Mouse (Mus musculus) cerebellum, adult 8-10 months (tissue): ENCODE measurements at regions not wholly inside any gene's neighbourhood (a gene's known extent, or its start where the extent isn't known, plus 50 kb on each side); places are given as distances from the start of the nearest gene placed in this dataset.

Experiments used
- DNase-seq: peaks from one replicate; pipeline ENCODE4 v3.0.0; 2022

- DNase-seq = no peak
Measured at GRCm38 (mm10) chr4:99503221-99503744, 152.8 kb upstream of the Foxd3 start.

- no peak for DNase-seq
Measured at GRCm38 (mm10) chr4:99511993-99512392, 144.1 kb upstream of the Foxd3 start.

GRCm38 (mm10) chr4:99516883-99517282 lies 139.2 kb upstream of the Foxd3 start:
- no peak for DNase-seq

- no peak for DNase-seq
Measured at GRCm38 (mm10) chr4:99527441-99527840, 128.7 kb upstream of the Foxd3 start.

GRCm38 (mm10) chr4:99544014-99544413 lies 112.1 kb upstream of the Foxd3 start:
- no peak for DNase-seq

- DNase-seq = no peak
Measured at GRCm38 (mm10) chr4:99545742-99546141, 110.4 kb upstream of the Foxd3 start.

GRCm38 (mm10) chr4:99557963-99558362 lies 98.1 kb upstream of the Foxd3 start:
- DNase-seq = no peak

GRCm38 (mm10) chr4:99560604-99561003 lies 95.5 kb upstream of the Foxd3 start:
- no peak for DNase-seq

GRCm38 (mm10) chr4:99561506-99561937 lies 94.6 kb upstream of the Foxd3 start:
- DNase-seq = peak; percentile 25

GRCm38 (mm10) chr4:99565401-99565800 lies 90.7 kb upstream of the Foxd3 start:
- DNase-seq = no peak

GRCm38 (mm10) chr4:99572841-99573642 lies 83.1 kb upstream of the Foxd3 start:
- peak; percentile 41 for DNase-seq

GRCm38 (mm10) chr4:99574021-99574531 lies 82.0 kb upstream of the Foxd3 start:
- DNase-seq = no peak

- DNase-seq = no peak
Measured at GRCm38 (mm10) chr4:99574984-99575383, 81.1 kb upstream of the Foxd3 start.

- DNase-seq = no peak
Measured at GRCm38 (mm10) chr4:99597781-99598180, 58.3 kb upstream of the Foxd3 start.

GRCm38 (mm10) chr4:99600741-99601140 lies 55.4 kb upstream of the Foxd3 start:
- no peak for DNase-seq

GRCm38 (mm10) chr4:99601463-99601862 lies 54.6 kb upstream of the Foxd3 start:
- no peak for DNase-seq
